Mouse (Mus musculus): Measurements from ENCODE around the gene Dock7.

GRCm38 (mm10) chr4:99141171-99141570 lies 20.5 kb upstream of the Dock7 start:
- TF ChIP-seq CTCF (IDR thresholded peaks at IDR 0.05; ENCODE audit: borderline replicate concordance, insufficient read depth, low read length) (no peak), POLR2A (IDR thresholded peaks at IDR 0.05; ENCODE audit: low read depth, low read length) (no peak)

Measured in embryonic fibroblast, embryonic 13.5 days (primary cell).